In the genomic region with DNA sequence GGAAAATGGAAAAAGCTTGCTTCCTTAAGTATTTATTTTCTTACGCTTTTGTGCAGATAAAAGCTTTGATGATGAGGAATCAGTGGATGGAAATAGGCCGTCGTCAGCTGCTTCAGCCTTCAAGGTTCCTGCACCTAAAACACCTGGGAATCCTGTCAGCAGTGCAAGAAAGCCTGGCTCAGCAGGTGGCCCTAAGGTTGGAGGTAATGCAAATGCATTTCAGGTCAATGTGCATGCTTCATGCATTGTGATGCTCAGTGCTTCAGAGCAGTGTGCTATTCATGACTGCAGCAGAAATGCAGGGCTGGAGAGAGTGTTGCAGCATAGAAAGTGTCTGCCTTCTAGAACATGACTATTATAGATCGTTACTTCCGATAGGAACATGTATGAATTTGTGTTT, we compare ENCODE assay signal across 12 mouse cellular contexts.
DNase-seq lines count a peak whose midpoint lies in the region; ATAC-seq and TF ChIP-seq lines count a peak whose summit lies in the region.
"Had no signal": no experiment of that assay in that cellular context is flagged by ENCODE, and none has a peak within 500 bp of the region (broad histone marks: within the 10 kb centered on the region; RNA-seq: fewer than 3 reads in every experiment).

No protein-coding gene starts in this region.

- H3K27me3 ChIP-seq in forebrain, embryonic 15.5 days: no peaks in the 10 kb centered on the region
- no peaks in the 10 kb centered on the region for H3K27me3 ChIP-seq in midbrain, postnatal 0 days (ENCODE audit: insufficient read depth, low read length)
- H3K27me3 ChIP-seq: CH12.LX; stomach, embryonic 15.5 days had no signal

- no peak for TF ChIP-seq POLR2A in lung, adult 2 months (IDR thresholded peaks at IDR 0.05; ENCODE audit: borderline replicate concordance, extremely low read depth, low read depth, low read length)

- WGBS in forebrain, embryonic 15.5 days: 65% methylated on average over 5 of the region's 5 CpGs
- WGBS in midbrain, postnatal 0 days: 48% methylated on average over 5 of the region's 5 CpGs
- WGBS in lung, adult 2 months: 80% methylated on average over 5 of the region's 5 CpGs

- peak overlapping the region; percentile 68 for H3K4me3 ChIP-seq in layer of hippocampus, adult 2 months
- H3K4me3 ChIP-seq in forebrain, embryonic 15.5 days: peak overlapping the region; percentile 47
- H3K4me3 ChIP-seq in midbrain, postnatal 0 days (ENCODE audit: low read depth, low read length): peak overlapping the region; percentile 42
- no peak overlapping the region for H3K4me3 ChIP-seq in lung, adult 2 months (replicated peaks; ENCODE audit: extremely low read depth, low read depth, low read length)
- H3K4me3 ChIP-seq: limb, embryonic 10.5 days had no signal

- peak overlapping the region; percentile 46 for H3K4me2 ChIP-seq in forebrain, embryonic 15.5 days (replicated peaks)
- peak overlapping the region; percentile 55 for H3K4me2 ChIP-seq in midbrain, postnatal 0 days (ENCODE audit: low read depth, low read length, poor library complexity, severe bottlenecking)

- no peaks in the 10 kb centered on the region; the same call in 1 of the 2 replicates for H3K36me3 ChIP-seq in forebrain, embryonic 15.5 days
- H3K36me3 ChIP-seq in midbrain, postnatal 0 days (ENCODE audit: insufficient read depth, low read length): peaks cover 3% of the 10 kb centered on the region; the same call in 1 of the 2 replicates
- H3K36me3 ChIP-seq: limb, embryonic 10.5 days; stomach, embryonic 15.5 days had no signal

- peak overlapping the region; percentile 50 for H3K9ac ChIP-seq in forebrain, embryonic 15.5 days (replicated peaks)
- peak overlapping the region; percentile 61 for H3K9ac ChIP-seq in midbrain, postnatal 0 days (replicated peaks; ENCODE audit: low read length, poor library complexity, severe bottlenecking)
- H3K9ac ChIP-seq: liver, embryonic 14.5 days; stomach, embryonic 15.5 days had no signal

- no peak for TF ChIP-seq CTCF in layer of hippocampus, adult 2 months (conservative IDR thresholded peaks at IDR 0.05)
- no peak for TF ChIP-seq CTCF in midbrain, postnatal 0 days (IDR thresholded peaks at IDR 0.05)
- no peak for TF ChIP-seq CTCF in lung, adult 2 months (IDR thresholded peaks at IDR 0.05; ENCODE audit: insufficient read depth, low read length)

- peak overlapping the region; percentile 97 for H3K27ac ChIP-seq in layer of hippocampus, adult 2 months
- peak overlapping the region; percentile 51 for H3K27ac ChIP-seq in forebrain, embryonic 15.5 days (replicated peaks)
- H3K27ac ChIP-seq in midbrain, postnatal 0 days (ENCODE audit: low read depth, low read length): peak overlapping the region; percentile 59; the same call in 1 of the 2 replicates
- H3K27ac ChIP-seq: limb, embryonic 10.5 days; liver, embryonic 14.5 days; stomach, embryonic 15.5 days had no signal

- peaks cover 39% of the 10 kb centered on the region for H3K4me1 ChIP-seq in forebrain, embryonic 15.5 days
- peaks cover 9% of the 10 kb centered on the region; the same call in 1 of the 2 replicates for H3K4me1 ChIP-seq in midbrain, postnatal 0 days (ENCODE audit: insufficient read depth, low read length)
- H3K4me1 ChIP-seq in lung, adult 2 months (ENCODE audit: control insufficient read depth, insufficient read depth, low read length): no peaks in the 10 kb centered on the region
- H3K4me1 ChIP-seq: stomach, embryonic 15.5 days had no signal

- no peak for ATAC-seq in forebrain, embryonic 15.5 days (replicated peaks)
- ATAC-seq in midbrain, postnatal 0 days (ENCODE audit: low FRiP score): no peak

- DNase-seq in cerebellum, adult 18-20 months: peak; percentile 31 to 34
- DNase-seq in cerebellum, adult 11-12 months: no peak
- no peak for DNase-seq in layer of hippocampus, adult 2 months (ENCODE audit: low spot score in 2 of 2)
- DNase-seq in layer of hippocampus, postnatal 10 days (ENCODE audit: low spot score in 2 of 2): no peak
- DNase-seq in midbrain, postnatal 0 days (ENCODE audit: low spot score): peak; percentile 33
- no peak for DNase-seq in urinary bladder, adult 2 months (ENCODE audit: low spot score)
- no peak for DNase-seq in lung, adult 2 months

- H3K9me3 ChIP-seq in forebrain, embryonic 15.5 days: no peaks in the 10 kb centered on the region
- H3K9me3 ChIP-seq in midbrain, postnatal 0 days (ENCODE audit: low read length): no peaks in the 10 kb centered on the region
- H3K9me3 ChIP-seq: limb, embryonic 10.5 days; stomach, embryonic 15.5 days had no signal

Comparison
In these comparisons a context has a peak if more than half of its experiments do, and no peak if none do; other contexts are left out.
1. DNase-seq: peak in cerebellum, adult 18-20 months (2 of 2) and midbrain, postnatal 0 days (single experiment); none in cerebellum, adult 11-12 months (single experiment), layer of hippocampus, adult 2 months (0 of 2), layer of hippocampus, postnatal 10 days (0 of 2), urinary bladder, adult 2 months (single experiment) and lung, adult 2 months (single experiment).
2. Peak in every context shown above with its lines, with median percentiles within 50 percentile points of each other: H3K27ac ChIP-seq.